Comparison of ENCODE assay signal across 25 mouse cellular contexts in genomic region chr7:127133125-127133524, GRCm38 (mm10). TPM values are rescaled to one million over a fixed set of nuclear protein-coding genes. Genes with fewer than 3 reads are reported as not detected.
"Had no signal": no experiment of that assay in that cellular context is flagged by ENCODE, and none has a peak within 500 bp of the region (broad histone marks: within the 10 kb centered on the region; RNA-seq: fewer than 3 reads in every experiment).

No protein-coding gene starts in this region.

- H3K27me3 ChIP-seq: limb, embryonic 13.5 days; liver, embryonic 12.5 days; liver, embryonic 15.5 days; lung, embryonic 15.5 days; megakaryocyte, embryonic 14.5 days; midbrain, embryonic 12.5 days; midbrain, embryonic 15.5 days; neural tube, embryonic 12.5 days; neural tube, embryonic 15.5 days had no signal

- ATAC-seq: liver, embryonic 12.5 days; midbrain, embryonic 15.5 days had no signal

- H3K4me2 ChIP-seq: limb, embryonic 13.5 days; liver, embryonic 12.5 days; lung, embryonic 15.5 days; midbrain, embryonic 12.5 days; midbrain, embryonic 15.5 days; neural tube, embryonic 12.5 days; neural tube, embryonic 15.5 days had no signal

- H3K4me1 ChIP-seq: limb, embryonic 13.5 days; lung, embryonic 15.5 days; midbrain, embryonic 12.5 days; midbrain, embryonic 15.5 days; neural tube, embryonic 12.5 days; neural tube, embryonic 15.5 days had no signal

- H3K4me3 ChIP-seq: limb, embryonic 10.5 days; limb, embryonic 13.5 days; liver, embryonic 12.5 days; liver, embryonic 15.5 days; lung, embryonic 15.5 days; megakaryocyte, embryonic 14.5 days; midbrain, embryonic 12.5 days; midbrain, embryonic 15.5 days; neural tube, embryonic 12.5 days; neural tube, embryonic 15.5 days had no signal

- H3K36me3 ChIP-seq: limb, embryonic 10.5 days; limb, embryonic 13.5 days; liver, embryonic 15.5 days; lung, embryonic 15.5 days; midbrain, embryonic 12.5 days; midbrain, embryonic 15.5 days; neural tube, embryonic 12.5 days; neural tube, embryonic 15.5 days had no signal

- DNase-seq: kidney, adult 11 months; kidney, adult 9 months; kidney, postnatal 14 days; kidney, postnatal 4 days; liver; lung, adult 18-20 months; lung, postnatal 10 days; lung, postnatal 36 days; right cerebral cortex, adult 18-20 months; right cerebral cortex, postnatal 14 days; right cerebral cortex, postnatal 4 days; thymus, postnatal 25 days had no signal

- H3K27ac ChIP-seq: limb, embryonic 10.5 days; limb, embryonic 13.5 days; liver, embryonic 15.5 days; lung, embryonic 15.5 days; midbrain, embryonic 12.5 days; midbrain, embryonic 15.5 days; neural tube, embryonic 12.5 days; neural tube, embryonic 15.5 days; stomach, postnatal 0 days had no signal

- H3K9me3 ChIP-seq: limb, embryonic 10.5 days; limb, embryonic 13.5 days; liver, embryonic 12.5 days; liver, embryonic 15.5 days; lung, embryonic 15.5 days; megakaryocyte, embryonic 14.5 days; midbrain, embryonic 12.5 days; midbrain, embryonic 15.5 days; neural tube, embryonic 12.5 days; neural tube, embryonic 15.5 days had no signal

- H3K9ac ChIP-seq: limb, embryonic 13.5 days; liver, embryonic 12.5 days; liver, embryonic 15.5 days; lung, embryonic 15.5 days; midbrain, embryonic 12.5 days; midbrain, embryonic 15.5 days; neural tube, embryonic 12.5 days; neural tube, embryonic 15.5 days had no signal

RNA-seq across cellular contexts. Expression of gene Zg16, which starts 46.0 kb away (rescaled TPM):
- polyA plus RNA-seq: kidney, embryonic 16.5 days; limb, embryonic 10.5 days; limb, embryonic 13.5 days; liver, embryonic 12.5 days; lung, embryonic 15.5 days; midbrain, embryonic 12.5 days; midbrain, embryonic 15.5 days; neural tube, embryonic 12.5 days; neural tube, embryonic 15.5 days; stomach, embryonic 14.5 days had no signal
